Mouse (Mus musculus) lung, adult 18-20 months (tissue): ENCODE results near the gene Fut2.

Source experiments
- DNase-seq, 2 experiments: peaks; one replicate each; pipeline ENCODE4 v3.0.0; 2022; ENCODE audit warnings: mixed read lengths in 2 of 2

Gene Fut2

DNA sequence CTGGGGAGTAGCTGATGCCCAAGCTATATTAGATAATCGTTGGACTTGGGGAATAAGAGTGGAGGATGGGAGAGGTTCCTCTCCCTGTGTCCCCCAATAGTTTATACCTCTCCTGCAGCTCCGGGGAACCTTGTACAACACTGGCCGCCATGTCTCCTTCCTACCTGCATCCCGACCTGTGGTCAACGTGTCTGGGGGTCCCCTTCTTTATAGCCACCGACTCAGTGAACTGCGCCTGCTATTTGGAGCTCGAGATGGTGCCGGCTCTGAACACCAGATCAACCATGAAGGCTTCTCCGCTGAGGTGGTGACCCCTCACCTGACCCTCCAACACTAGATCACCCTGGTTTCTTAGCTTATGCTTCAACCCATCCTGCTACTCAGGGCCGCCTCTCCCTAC is 36.1 kb upstream of the Fut2 start:
- no peak for DNase-seq

DNA sequence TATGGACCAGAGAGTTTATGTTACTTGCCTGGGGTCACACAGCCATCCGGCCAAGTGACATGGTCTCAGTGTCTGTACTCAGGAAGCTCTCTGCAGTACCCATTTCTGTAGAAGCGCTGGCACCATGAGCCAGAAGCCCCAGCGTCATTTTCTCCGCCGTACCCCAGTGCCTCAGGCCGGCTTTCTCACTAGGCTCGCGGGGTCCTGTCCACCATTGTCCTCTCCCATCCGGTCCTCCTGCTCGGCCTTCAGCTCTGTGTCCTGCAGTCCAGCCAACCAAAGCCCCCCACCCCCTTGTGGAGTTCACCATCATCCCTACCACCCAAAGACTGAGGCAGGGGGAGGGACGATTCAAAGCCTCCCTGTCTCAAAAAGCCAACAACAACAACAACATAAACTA is 35.4 kb upstream of the Fut2 start:
- no peak for DNase-seq

DNA sequence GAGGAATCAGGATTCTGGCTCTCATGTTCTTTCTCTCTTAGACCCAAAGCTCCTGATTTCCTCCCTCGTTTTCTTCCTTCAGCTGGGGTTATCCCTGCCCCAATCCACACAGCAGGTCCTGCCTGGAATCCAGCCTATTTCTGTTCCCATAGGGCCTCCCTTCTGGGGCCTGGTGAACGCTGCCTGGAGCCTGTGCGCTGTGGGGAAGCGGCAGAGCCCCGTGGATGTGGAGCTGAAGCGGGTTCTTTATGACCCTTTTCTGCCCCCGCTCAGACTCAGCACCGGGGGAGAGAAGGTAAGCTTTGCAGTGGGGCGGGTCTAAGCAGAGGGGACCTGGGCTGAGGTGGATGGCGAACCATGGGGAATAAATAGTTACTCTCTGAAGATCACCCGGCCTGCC is 34.9 kb upstream of the Fut2 start:
- no peak for DNase-seq

DNA sequence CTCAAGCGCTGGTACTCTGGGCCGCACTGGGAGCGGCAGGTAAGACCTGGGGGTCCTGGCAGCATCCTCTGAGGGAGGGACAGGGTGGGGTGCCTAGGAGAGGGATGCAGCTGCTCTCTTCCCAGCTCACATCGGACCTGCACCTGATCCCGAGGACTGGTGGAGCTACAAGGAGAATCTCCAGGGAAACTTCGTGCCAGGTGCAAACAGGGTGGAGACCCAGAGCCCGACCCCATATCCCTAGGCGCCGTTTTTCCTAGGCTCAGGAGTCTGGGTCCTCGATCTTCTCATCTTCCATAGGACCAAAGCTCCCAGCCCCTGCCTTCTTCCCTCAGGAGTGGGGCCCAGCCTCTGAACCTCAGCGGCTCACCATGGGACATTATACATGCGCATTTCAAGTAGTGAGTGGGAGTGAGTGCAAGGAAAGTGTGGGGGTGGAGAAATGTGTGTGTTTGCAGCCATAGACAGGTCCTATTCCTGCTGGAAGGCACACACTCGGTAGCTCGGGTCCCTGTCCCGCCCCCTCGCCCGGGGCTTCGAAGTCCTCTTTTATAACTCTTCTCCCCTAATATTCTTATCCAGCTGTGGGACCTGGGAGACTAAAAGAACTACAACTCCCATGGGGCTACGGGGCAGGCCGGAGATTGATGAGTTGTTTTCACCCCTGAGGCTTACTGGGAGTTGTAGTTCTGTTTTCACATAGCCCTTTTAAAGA is 34.3 kb upstream of the Fut2 start:
- DNase-seq: peak; percentile 83 to 84

DNA sequence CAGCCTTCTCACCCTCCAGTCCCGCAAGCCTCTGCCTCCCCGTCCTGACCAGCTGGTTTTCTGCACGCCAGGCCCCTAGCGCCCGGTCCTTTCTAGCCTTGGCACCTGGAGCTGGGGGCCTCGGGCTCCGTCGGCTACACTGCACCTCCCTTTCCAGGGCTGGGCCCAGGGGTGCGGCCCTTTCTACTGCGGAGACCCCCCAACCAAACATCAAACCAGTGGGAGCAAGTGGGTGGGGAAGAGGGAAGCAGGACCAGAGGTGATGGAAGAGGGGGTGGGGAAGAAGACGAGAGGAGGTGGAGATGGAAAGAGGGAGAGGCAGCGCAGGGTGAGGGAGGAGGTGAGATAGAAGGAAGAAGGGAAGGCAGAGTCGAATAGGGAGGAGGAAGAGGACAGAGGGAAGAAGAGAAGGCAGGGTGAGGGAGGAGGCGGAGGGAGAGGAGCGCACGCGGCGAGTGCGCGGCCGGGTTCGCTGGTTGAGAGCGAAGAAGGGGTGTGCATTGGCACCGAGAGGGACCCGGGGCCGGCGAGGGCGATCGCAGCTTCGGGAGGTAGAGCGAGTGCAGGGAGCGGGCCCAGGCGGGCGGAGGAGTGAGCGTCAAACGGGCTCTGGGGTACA is 33.4 kb upstream of the Fut2 start, which contains the start of gene Car11:
Gene Car11 (plus strand): TSS at position 321 of the 619 bp plus-strand sequence.
- no peak for DNase-seq

DNA sequence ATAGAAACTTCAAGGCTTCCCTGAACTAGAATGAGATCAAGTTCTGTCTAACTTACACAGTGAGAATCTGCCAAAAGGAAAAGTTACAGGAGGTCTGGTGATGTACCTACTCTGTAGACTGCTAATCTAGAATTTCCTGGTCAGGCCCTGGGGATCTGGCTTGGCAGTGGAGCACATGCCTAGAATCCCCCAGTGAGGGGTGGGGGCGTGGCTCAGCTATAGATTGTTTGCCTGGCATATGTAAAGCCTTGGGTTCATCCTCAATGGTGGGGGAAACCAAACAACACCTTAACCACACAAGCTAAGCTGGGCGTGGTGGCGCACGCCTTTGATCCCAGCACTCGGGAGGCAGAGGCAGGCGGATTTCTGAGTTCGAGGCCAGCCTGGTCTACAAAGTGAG is 31.7 kb upstream of the Fut2 start:
- no peak for DNase-seq

DNA sequence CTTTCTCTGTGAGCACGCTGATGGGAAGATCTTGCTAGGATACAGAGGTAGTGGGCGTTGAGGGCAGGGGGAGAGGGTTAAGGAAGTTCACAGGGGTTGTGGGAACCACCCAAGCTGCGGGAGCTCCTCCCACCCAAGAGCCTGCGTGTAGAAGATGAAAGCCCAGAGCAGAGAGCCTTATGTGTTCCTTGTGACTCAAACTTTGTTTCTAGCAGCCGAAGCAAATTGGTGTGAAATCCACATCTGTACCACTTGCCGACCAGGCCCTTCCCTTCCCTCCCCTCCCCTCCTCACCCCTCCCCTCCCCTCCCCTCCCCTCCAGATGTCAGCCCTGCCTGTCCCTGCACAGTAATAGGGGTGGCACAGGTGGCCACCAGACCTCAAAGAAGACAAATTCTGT is 28.9 kb upstream of the Fut2 start:
- no peak for DNase-seq

DNA sequence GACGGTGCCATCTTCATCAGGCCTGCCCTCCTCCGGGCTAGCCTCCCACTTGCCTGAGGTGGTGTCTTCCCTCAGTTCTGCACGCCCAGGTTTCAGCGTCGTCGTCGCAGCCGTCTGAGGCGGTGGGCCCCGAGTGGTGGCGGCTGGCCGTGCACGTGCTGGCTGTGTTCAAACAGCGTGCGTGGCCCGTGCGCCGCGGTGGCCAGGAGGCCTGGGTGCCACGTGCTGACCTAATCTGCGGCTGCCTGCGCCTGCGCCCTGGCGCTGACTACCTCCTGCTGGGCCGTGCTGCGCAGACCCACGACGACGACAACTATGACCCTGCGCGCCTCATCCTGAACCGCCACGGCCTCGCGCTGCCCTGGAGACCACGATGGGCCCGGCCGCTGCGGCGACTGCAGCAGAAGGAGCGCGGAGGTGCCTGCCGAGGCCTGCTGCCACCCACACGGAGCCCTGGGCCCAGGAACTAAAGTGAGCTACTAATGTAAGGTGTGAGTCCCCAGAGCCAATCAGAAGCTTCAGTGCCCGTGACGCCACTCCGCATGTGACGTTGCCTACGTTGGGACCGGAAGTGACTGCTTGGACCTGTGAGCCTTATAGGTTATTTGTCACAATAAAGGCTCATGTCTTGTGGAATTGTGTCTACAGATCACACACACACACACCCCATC is 27.9 kb upstream of the Fut2 start, which contains the start of gene Sec1:
Gene Sec1 (minus strand): TSS at position 482 of the 671 bp plus-strand sequence.
- no peak for DNase-seq

DNA sequence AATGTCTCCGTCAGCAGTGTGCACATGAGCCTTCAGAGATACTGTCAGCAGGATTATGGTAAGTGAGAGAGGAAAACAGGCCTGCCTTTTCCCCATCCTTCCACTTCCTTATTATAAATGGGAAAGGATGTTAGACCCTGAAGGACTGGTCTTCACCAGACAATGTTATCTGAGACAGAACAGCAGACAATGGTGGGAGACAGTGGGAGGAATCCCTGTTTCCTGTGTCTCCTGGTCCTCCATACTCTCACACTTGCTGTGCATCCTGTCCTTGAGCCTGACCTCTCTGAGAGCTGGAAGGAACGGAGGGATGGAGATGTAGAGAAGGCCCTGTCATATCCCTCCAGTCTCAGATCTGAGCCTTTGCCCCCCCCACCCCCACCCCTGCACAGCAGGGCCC is 26.2 kb upstream of the Fut2 start:
- DNase-seq: no peak

DNA sequence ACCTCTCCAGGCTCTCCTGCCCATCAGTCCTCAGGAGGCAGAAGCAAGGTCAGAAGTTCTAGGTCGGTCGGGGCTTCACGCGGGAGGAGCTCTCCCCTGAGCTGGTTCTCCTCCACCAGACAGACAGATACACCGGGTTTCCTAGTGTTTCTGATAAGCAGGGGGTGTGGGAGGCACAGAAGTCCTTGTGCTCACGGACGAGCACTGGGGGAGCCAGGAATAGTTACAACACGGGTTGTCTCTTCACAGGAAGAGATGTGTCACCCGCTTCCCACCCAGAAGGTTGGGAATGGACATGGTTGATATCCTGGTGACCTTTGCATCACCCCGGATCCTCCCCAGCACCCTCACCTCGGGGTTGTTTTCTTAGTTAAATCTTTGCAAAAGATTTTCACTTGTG is 23.6 kb upstream of the Fut2 start:
- DNase-seq: no peak

DNA sequence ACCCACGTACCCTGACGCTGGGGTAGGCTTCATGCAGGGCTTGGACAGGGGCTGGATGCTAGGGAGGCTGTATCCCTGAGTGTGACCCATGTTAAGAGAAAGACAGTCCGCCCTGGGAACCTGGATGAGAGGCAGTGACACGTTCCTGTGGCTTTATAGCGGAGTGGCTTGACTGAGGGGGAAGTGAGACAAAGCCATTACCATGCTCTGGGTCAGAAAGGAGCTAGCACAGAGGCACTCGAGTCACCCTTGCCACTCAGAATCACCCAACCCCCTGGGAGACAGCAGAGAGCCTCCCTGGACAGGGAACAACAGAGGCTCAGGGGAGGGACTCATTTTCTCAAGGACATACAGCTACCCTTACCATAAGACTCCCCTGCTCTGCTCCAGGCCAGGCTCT is 22.9 kb upstream of the Fut2 start:
- no peak for DNase-seq

DNA sequence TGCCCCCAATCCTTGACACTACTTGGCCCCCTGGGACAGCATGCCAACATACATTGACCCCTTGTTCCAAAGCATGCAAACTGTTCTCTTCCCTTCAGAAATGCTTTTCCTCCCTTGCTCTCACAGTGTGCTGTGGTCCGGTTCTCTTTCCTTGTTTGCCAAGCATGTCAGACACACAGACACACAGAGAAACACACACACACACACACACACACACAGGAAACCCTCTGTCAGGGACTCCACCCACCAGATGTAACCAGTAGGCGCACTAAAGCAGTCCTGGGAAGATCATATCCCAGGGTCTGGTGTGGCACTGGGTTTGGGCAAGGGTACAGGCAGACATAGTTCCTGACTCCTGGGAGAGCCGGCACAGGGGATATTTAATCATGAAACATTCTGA is 20.6 kb upstream of the Fut2 start:
- DNase-seq: no peak

DNA sequence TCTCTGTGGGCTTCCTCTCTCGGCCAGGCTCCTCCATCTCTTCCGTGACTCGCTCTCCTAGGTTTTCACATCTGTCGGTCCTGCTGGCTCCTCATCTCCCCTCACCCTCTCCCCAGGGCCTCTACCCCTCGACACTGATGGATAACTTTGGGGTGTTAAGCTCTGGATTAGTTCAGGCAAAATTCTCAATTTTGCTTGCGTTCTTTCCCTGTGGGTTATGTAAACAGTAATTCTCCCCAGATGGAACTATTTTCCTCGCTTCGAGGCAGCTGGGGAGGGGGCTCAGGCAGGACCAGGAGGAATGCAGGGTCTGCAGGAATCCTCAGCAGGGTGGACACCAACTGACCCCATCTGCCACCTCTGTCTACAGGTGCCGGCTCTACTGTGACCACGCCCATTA is 19.6 kb upstream of the Fut2 start:
- DNase-seq: no peak

DNA sequence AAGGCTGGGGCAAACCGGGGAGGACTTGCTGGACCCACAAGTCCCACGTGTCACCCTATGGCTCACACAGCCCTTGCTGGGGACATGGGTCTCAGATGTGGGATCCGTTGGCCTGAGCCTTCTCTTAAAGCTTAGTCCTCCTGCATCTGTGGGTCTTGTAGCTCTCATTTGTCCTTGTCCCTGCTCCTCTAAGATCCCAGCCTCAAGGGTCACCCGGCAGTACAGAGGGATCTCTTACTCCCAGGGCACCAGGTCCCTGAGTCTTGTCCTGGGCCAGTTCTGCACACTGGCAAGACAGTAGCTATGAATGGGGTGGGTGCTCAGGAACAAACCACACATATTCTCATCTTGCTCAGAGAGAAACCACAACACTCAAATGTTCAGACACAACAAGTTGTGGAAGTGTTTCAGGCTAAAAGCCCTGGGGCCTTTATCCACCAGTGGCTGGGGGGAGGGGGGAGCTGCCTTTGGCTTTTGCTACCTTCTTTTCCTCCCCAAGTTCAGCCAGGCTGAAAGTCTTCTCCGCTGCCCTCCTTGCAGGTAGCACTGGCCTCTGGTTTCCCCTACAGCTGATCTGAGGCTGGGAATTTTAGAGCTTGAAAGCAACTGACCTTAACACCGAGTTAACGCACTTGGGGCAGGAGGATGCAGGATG is 17.3 kb upstream of the Fut2 start, which contains the start of gene Ntn5:
Gene Ntn5 (plus strand): TSS at position 627 of the 655 bp plus-strand sequence.
- no peak for DNase-seq

DNA sequence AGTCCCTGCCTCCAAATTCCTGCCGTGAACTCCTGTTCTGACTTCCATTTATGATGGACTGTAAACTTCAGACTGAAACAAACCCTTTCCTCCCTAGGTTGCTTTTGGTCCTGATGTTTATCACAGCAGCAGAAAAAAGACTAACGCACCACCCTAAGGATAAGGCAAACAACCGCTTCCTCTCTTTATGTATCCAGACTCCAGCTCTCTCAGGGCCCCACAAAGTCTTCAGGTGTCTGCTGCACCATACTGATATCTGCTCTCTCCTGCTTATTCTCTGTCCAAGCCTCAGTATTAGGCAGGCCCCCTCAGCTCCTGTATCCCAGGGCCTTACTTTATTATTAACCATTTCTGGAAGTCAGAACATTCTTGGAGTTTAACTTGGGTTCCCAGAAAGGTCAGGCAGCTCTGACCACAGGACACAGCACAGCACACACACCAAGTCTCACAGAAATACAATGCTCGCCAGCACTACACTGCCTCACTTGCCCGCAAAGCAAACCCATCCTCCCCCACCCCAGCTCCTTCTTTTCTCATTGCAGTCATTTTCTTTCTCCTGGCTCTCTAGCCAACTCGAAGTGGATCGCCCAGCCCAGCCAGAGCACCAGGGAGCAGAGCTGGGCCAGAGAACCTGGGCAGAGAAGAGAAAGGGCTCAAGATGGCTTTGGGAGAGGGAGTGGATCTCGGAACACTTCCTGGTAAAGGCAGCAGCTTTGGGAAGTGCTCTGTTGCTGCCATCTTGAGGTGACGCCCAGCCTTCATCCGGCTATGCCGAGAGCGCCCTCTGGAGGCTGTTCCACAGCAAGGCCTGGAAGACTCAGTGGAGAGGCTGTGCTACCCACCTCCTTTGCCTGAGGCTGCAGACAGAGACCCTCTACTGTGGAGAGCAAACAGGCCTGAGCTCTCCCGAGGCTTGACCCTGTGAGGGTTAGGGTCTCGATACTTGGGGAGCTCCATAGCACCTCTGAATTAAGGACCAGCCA is 16.2 kb upstream of the Fut2 start:
- peak; percentile 86 to 91 for DNase-seq

DNA sequence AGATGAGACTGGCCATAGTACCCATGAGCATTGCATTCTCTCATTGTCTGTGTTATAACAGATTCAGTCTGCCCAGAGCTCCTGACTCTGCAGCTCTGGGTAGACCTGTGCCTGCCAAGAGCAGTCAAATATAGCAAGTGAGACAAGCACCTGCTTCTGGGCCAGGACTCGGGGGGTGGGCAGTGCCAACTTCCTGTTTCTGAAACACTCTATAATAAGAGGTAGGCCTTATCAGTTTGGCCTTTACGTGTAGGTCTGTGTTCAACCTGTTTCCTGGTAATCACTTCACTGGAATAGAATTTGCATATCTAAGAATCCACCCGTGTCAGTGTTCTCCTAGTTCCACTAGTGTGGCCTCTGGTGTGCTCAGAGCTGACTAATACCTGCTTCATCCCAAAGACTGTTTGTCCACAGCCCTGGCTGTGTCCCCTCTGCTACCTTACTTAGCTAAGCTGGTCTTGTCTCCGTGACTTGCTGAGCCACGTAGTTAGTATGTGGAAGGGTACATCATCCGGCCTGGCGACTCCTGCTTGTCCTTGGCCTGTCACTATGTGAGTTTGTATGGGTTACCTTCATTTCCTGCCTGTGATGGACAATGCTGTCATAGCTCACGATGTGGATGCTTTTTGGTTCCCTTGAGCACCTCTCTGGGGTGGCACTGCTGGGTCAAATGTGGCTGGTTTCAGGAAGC is 15.0 kb upstream of the Fut2 start:
- peak; percentile 71 to 73 for DNase-seq

DNA sequence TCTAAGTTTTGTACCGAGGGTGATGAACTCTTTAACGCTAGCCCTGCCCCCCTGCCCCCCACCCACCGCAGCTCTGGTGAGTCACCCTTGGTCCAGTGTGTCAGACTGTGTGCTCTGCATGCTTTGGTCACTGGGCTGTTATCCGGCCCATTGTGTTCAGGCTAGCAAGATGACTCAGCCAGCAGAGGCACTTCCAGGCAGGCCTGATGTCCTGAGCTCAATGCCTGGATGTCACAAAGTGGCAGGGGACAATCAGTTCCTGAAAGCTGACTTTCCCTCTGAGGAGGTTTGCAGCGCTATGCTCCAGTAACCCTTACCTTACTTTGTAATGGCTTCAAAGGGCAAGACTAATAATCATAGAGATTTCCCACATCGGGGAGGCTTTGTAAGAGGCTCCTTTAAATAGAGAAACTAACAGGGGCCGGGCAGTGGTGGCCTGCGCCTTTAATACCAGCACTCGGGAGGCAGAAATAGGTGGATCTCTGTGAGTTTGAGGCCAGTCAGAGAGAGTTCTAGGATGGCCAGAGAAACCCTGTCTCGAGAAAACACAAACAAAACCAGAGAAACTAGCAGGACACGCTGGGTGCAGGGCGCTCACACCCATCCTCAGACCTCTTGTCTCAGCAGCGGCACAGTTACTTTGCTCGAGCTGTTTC is 13.9 kb upstream of the Fut2 start:
- peak; percentile 62 to 75 for DNase-seq

DNA sequence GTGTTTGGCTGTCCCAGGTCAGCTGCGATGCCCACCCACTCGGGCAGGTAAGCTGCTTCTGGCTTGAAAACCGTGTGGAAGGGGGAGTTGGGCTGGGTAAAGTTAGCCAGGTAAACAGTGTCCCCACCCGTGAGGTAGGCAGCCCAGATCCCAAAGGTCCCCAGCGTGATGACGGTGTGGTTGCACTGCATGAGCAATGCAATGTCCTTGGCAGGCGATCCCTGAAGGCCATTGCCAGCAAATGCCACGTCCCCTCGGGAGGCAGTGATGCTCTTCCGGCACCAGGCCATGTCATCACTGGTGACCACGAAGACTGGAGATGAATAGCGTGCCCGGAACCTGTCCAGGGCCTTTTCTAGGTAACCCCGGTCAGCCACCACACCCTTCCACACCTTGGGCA is 12.3 kb upstream of the Fut2 start:
- DNase-seq: no peak

DNA sequence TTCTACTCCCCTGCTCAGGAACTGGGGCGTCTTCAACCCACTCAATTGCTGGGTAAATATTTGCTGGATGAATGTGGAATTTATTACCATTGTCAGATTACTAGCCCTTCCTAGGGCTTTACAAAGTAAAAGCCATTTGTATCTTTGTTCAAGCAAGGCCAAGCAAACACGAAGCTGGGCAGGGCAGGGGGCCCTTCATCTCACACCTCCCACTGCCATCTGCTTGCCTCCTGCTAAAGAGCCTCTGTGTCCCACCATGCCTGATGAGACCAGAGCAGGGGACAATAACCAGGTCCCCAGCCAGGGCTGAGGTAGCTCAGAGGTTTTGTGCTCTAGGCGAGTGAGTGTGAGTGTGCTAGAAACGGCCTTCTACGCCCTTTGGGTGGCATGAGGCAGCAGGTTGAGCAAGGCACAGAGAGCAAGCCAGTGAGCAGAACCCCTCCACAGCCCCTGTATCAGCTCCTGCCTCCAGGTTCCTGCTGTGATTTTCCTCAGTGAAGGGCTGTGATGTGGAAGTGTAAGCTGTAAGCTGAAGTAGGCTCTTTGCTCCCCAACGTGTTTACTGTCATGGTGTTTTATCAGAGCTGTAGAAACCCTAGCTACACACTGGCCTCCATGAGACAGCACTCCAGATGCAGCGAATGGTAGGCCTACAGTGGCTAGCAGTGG is 11.6 kb upstream of the Fut2 start:
- DNase-seq: no peak

DNA sequence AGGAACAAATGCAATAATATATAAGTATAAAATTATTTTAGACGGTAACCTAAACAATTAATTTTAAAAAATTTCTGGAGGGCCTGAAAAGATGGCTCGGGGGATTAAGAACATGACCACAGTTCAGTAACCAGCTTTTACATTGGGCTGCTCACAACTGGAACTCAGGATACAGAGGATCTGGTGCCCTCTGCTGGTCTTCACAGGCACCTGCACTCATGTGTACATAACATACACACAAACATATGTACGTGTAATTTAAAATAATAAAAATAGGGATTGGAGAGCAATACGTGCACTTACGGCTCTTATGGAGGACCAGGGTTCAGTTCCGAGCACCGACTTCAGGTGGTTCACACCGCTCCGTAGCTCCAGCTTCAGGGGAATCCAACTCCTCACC is 2.7 kb upstream of the Fut2 start:
- DNase-seq: no peak

DNA sequence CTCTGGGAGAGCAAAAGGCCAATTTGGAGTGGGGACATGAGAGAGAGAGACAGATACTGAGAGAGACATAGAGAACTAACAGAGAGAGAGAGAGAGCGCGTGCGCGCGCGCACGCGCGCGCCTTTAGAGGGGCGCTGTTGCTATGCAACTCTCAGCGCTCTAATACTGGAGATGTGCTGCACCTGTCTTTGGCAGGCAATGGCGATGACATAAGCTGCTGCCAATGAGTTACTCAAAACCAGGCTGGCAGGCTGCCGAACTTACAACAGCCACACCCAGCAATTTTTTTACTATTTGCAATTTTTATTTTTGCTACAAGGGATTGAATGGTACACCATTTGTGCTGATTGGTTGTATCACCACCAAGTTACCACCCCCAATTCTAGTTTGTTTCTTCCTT is 1.6 kb upstream of the Fut2 start:
- no peak for DNase-seq
